Comparison of ENCODE assay signal across 10 mouse cellular contexts in the genomic region with DNA sequence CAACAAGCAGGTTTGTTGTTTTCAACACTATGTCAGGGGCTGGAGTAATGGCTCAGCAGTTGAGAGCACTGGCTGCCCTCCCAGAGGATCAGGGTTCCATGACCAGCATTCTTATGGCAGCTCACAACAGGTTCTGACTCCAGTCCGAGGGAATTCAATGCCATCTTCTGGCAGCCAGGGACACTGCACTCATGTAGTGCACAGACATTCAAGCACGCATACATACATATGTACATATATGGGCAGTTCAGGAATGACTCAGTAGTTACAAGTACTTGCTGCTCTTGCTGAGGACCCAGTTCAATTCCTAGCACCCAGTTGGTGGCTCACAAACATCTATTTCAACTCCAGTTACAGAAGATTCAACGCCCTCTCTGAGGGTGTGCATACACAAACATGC. TPM values are rescaled to one million over a fixed set of nuclear protein-coding genes. Genes with fewer than 3 reads are reported as not detected.
DNase-seq lines count a peak whose midpoint lies in the region; ATAC-seq and TF ChIP-seq lines count a peak whose summit lies in the region.
"Had no signal": no experiment of that assay in that cellular context is flagged by ENCODE, and none has a peak within 500 bp of the region (broad histone marks: within the 10 kb centered on the region; RNA-seq: fewer than 3 reads in every experiment).

No protein-coding gene starts in this region.

- no peaks in the 10 kb centered on the region for H3K27me3 ChIP-seq in hindbrain, postnatal 0 days (ENCODE audit: insufficient read depth, low read length)
- H3K27me3 ChIP-seq in hindbrain, embryonic 11.5 days (ENCODE audit: control insufficient read depth, insufficient read depth, low read length), result no peaks in the 10 kb centered on the region
- H3K27me3 ChIP-seq in splenic B cell, adult 2 months (ENCODE audit: control insufficient read depth, insufficient read depth, low read length, poor library complexity, severe bottlenecking), result no peaks in the 10 kb centered on the region

- no peak overlapping the region for H3K27ac ChIP-seq in hindbrain, postnatal 0 days
- H3K27ac ChIP-seq in hindbrain, embryonic 11.5 days (ENCODE audit: low read depth, low read length), result no peak overlapping the region

- peaks cover 5% of the 10 kb centered on the region for H3K4me1 ChIP-seq in hindbrain, postnatal 0 days (ENCODE audit: insufficient read depth, low read length)
- H3K4me1 ChIP-seq in hindbrain, embryonic 11.5 days (replicated peaks; ENCODE audit: control insufficient read depth, insufficient read depth, low read length), result no peaks in the 10 kb centered on the region

- no peaks in the 10 kb centered on the region for H3K36me3 ChIP-seq in hindbrain, postnatal 0 days (ENCODE audit: insufficient read depth, low read length)
- no peaks in the 10 kb centered on the region for H3K36me3 ChIP-seq in hindbrain, embryonic 11.5 days (ENCODE audit: control insufficient read depth, insufficient read depth, low read length)
- no peaks in the 10 kb centered on the region for H3K36me3 ChIP-seq in splenic B cell, adult 2 months (ENCODE audit: control insufficient read depth, insufficient read depth, low read length, poor library complexity, severe bottlenecking)

- peak; percentile 51 for TF ChIP-seq CTCF in hindbrain, postnatal 0 days (IDR thresholded peaks at IDR 0.05; ENCODE audit: low read depth)

- intact Hi-C loops in heart, postnatal 10 days (cut with DNase I), result no loop called here
- intact Hi-C loops in left cerebral cortex, postnatal 14 days (cut with DNase I), result no loop called here

- peak; percentile 20 for DNase-seq in hindbrain, postnatal 0 days (ENCODE audit: low spot score)
- DNase-seq in hindbrain, embryonic 11.5 days (ENCODE audit: low spot score), result no peak
- peak; percentile 14 for DNase-seq in retina, postnatal 1 day
- DNase-seq in retina, embryonic 14.5 days (ENCODE audit: low spot score), result no peak
- peak; percentile 51 for DNase-seq in splenic B cell, adult 2 months (ENCODE audit: low read depth, low spot score)
- DNase-seq in heart, postnatal 10 days, result no peak
- DNase-seq in left cerebral cortex, postnatal 14 days (ENCODE audit: low spot score in 2 of 2), result no peak
- DNase-seq: heart, postnatal 36 days; right cerebral cortex, postnatal 14 days had no signal

- H3K4me2 ChIP-seq in hindbrain, postnatal 0 days (ENCODE audit: low read depth, low read length), result no peak overlapping the region
- H3K4me2 ChIP-seq in hindbrain, embryonic 11.5 days (replicated peaks; ENCODE audit: low read depth, low read length), result no peak overlapping the region

- no peaks in the 10 kb centered on the region for H3K9me3 ChIP-seq in hindbrain, postnatal 0 days (ENCODE audit: low read length)
- H3K9me3 ChIP-seq in hindbrain, embryonic 11.5 days (ENCODE audit: control insufficient read depth, low read length), result no peaks in the 10 kb centered on the region

- H3K4me3 ChIP-seq in hindbrain, postnatal 0 days (ENCODE audit: low read length), result no peak overlapping the region
- H3K4me3 ChIP-seq in hindbrain, embryonic 11.5 days (ENCODE audit: low read depth, low read length), result no peak overlapping the region

- no peak for ATAC-seq in hindbrain, postnatal 0 days
- ATAC-seq in hindbrain, embryonic 11.5 days (ENCODE audit: low FRiP score), result no peak
- peak; percentile 25; the same call in 1 of the 2 replicates for ATAC-seq in granulocyte monocyte progenitor cell, adult 5-6 weeks (replicated peaks; ENCODE audit: poor library complexity, severe bottlenecking)

- WGBS in hindbrain, postnatal 0 days, result 92% methylated on average over 3 of the region's 3 CpGs
- WGBS in hindbrain, embryonic 11.5 days, result 92% methylated on average over 3 of the region's 3 CpGs

- no peak overlapping the region for H3K9ac ChIP-seq in hindbrain, postnatal 0 days (replicated peaks; ENCODE audit: low read length)
- no peak overlapping the region for H3K9ac ChIP-seq in hindbrain, embryonic 11.5 days (ENCODE audit: low read depth, low read length)

RNA-seq across cellular contexts. Expression of gene Rap1b, which starts 6.9 kb away (rescaled TPM):
- total RNA-seq in hindbrain, postnatal 0 days (2014; rRNA removed), result 46.9 and 57.5 TPM in 2 replicates
- polyA plus RNA-seq in hindbrain, postnatal 0 days (2015; fragmentation: Nextera tagmentation; extraction: Ambion mirVana), result 142 and 143 TPM in 2 replicates
- polyA plus RNA-seq in hindbrain, embryonic 11.5 days (2014; fragmentation: Nextera tagmentation; extraction: Ambion mirVana), result 176 and 181 TPM in 2 replicates
- total RNA-seq in granulocyte monocyte progenitor cell, adult 5-6 weeks (2014; fragmentation: Nextera tagmentation), result 124 and 127 TPM in 2 replicates
- 92.3 and 107 TPM in 2 replicates for total RNA-seq in granulocyte monocyte progenitor cell, adult 5-6 weeks (2017)
- 10 to 100 TPM; 89.8 to 96.6 TPM for total RNA-seq in heart, postnatal 10 days (2021)
- total RNA-seq in left cerebral cortex, postnatal 14 days (2021), result 10 to 100 TPM; 76.6 to 76.7 TPM

RNA-seq across cellular contexts. Expression of gene Nup107, which starts 46.4 kb away (rescaled TPM):
- total RNA-seq in hindbrain, postnatal 0 days (2014; rRNA removed), result 12.5 and 16.6 TPM in 2 replicates
- polyA plus RNA-seq in hindbrain, postnatal 0 days (2015; fragmentation: Nextera tagmentation; extraction: Ambion mirVana), result 19.0 and 20.2 TPM in 2 replicates
- polyA plus RNA-seq in hindbrain, embryonic 11.5 days (2014; fragmentation: Nextera tagmentation; extraction: Ambion mirVana), result 82.8 and 95.8 TPM in 2 replicates
- 76.8 and 93.4 TPM in 2 replicates for total RNA-seq in granulocyte monocyte progenitor cell, adult 5-6 weeks (2014; fragmentation: Nextera tagmentation)
- 153 and 182 TPM in 2 replicates for total RNA-seq in granulocyte monocyte progenitor cell, adult 5-6 weeks (2017)
- 10 to 100 TPM; 14.5 to 14.7 TPM for total RNA-seq in heart, postnatal 10 days (2021)
- total RNA-seq in left cerebral cortex, postnatal 14 days (2021), result 10 to 100 TPM; 15.5 to 19.9 TPM

Comparison
In these comparisons a context has a peak if more than half of its experiments do, and no peak if none do; other contexts are left out.
1. DNase-seq: peak in hindbrain, postnatal 0 days (single experiment), retina, postnatal 1 day (single experiment) and splenic B cell, adult 2 months (single experiment); none in hindbrain, embryonic 11.5 days (single experiment), retina, embryonic 14.5 days (single experiment), heart, postnatal 10 days (0 of 2) and left cerebral cortex, postnatal 14 days (0 of 2).